Mouse (Mus musculus) heart, adult 8-10 months (tissue): ENCODE data around the gene Gpa33. TPM values are rescaled to one million over a fixed set of nuclear protein-coding genes. Genes with fewer than 3 reads are reported as not detected.
"Not testable (repeated sequence)": the region's sequence is repeated elsewhere in the genome, so short reads cannot be mapped to it uniquely, and the experiment has no call there.

Experiments used
- DNase-seq: peaks from one replicate; pipeline ENCODE4 v3.0.0; 2022; ENCODE audit warnings: low spot score
- total RNA-seq, 4 experiments: library from RNA; stranded (reverse); gene quantifications; 2 replicates each; pipeline ENCODE4 v1.2.4; 2022

The Gpa33 gene
- total RNA-seq, 4 experiments from 2014 or later, result not detected

GRCm38 (mm10) chr1:166135091-166135740, 5.2 kb downstream of the Gpa33 start:
- DNase-seq, result no peak

GRCm38 (mm10) chr1:166137244-166137938, 7.4 kb downstream of the Gpa33 start:
- no peak for DNase-seq

- DNase-seq, result no peak
Measured at GRCm38 (mm10) chr1:166138136-166138535, 8.1 kb downstream of the Gpa33 start.

- no peak for DNase-seq
Measured at GRCm38 (mm10) chr1:166139113-166139512, 9.1 kb downstream of the Gpa33 start.

- DNase-seq, result no peak
Measured at GRCm38 (mm10) chr1:166139620-166140184, 9.7 kb downstream of the Gpa33 start.

GRCm38 (mm10) chr1:166141868-166142267, 11.8 kb downstream of the Gpa33 start:
- DNase-seq, result not testable (repeated sequence)

GRCm38 (mm10) chr1:166142369-166142768, 12.3 kb downstream of the Gpa33 start:
- DNase-seq, result no peak

- DNase-seq, result no peak
Measured at GRCm38 (mm10) chr1:166146626-166147025, 16.6 kb downstream of the Gpa33 start.

- DNase-seq, result no peak
Measured at GRCm38 (mm10) chr1:166147657-166148056, 17.6 kb downstream of the Gpa33 start.

GRCm38 (mm10) chr1:166149441-166149840, 19.4 kb downstream of the Gpa33 start:
- DNase-seq, result no peak

GRCm38 (mm10) chr1:166150035-166150434, 20.0 kb downstream of the Gpa33 start:
- no peak for DNase-seq

GRCm38 (mm10) chr1:166151341-166151740, 21.3 kb downstream of the Gpa33 start:
- no peak for DNase-seq

GRCm38 (mm10) chr1:166152034-166152433, 22.0 kb downstream of the Gpa33 start:
- DNase-seq, result no peak

- peak; percentile 77 for DNase-seq
Measured at GRCm38 (mm10) chr1:166153351-166154120, 23.5 kb downstream of the Gpa33 start.

- DNase-seq, result peak; percentile 60
Measured at GRCm38 (mm10) chr1:166154162-166155112, 24.4 kb downstream of the Gpa33 start.

- DNase-seq, result no peak
Measured at GRCm38 (mm10) chr1:166155113-166155494, 25.1 kb downstream of the Gpa33 start.

GRCm38 (mm10) chr1:166157712-166158111, 27.7 kb downstream of the Gpa33 start:
- DNase-seq, result no peak

- DNase-seq, result no peak
Measured at GRCm38 (mm10) chr1:166158664-166159063, 28.6 kb downstream of the Gpa33 start.

- no peak for DNase-seq
Measured at GRCm38 (mm10) chr1:166160111-166160510, 30.1 kb downstream of the Gpa33 start.

- peak; percentile 46 for DNase-seq
Measured at GRCm38 (mm10) chr1:166160569-166161445, 30.8 kb downstream of the Gpa33 start.
